In genomic region chr1:160464148-160464547, GRCm38 (mm10) we compare ENCODE assay signal across 24 mouse cellular contexts.
"Had no signal": no experiment of that assay in that cellular context is flagged by ENCODE, and none has a peak within 500 bp of the region (broad histone marks: within the 10 kb centered on the region; RNA-seq: fewer than 3 reads in every experiment).

No protein-coding gene starts in this region.

- H3K4me1 ChIP-seq: heart, embryonic 10.5 days; hindbrain, embryonic 13.5 days; hindbrain, embryonic 15.5 days; kidney, embryonic 15.5 days; limb, embryonic 10.5 days; limb, embryonic 12.5 days had no signal

- H3K9me3 ChIP-seq: heart, embryonic 10.5 days; heart, embryonic 12.5 days; hindbrain, embryonic 13.5 days; hindbrain, embryonic 15.5 days; kidney, embryonic 15.5 days; limb, embryonic 10.5 days; limb, embryonic 12.5 days had no signal

- H3K36me3 ChIP-seq: heart, embryonic 10.5 days; heart, embryonic 12.5 days; hindbrain, embryonic 13.5 days; hindbrain, embryonic 15.5 days; kidney, embryonic 15.5 days; limb, embryonic 10.5 days; limb, embryonic 12.5 days had no signal

- H3K27me3 ChIP-seq: heart, embryonic 12.5 days; hindbrain, embryonic 13.5 days; hindbrain, embryonic 15.5 days; kidney, embryonic 15.5 days; limb, embryonic 12.5 days had no signal

- H3K27ac ChIP-seq: heart, embryonic 10.5 days; hindbrain, embryonic 13.5 days; hindbrain, embryonic 15.5 days; hindbrain, postnatal 0 days; kidney, embryonic 15.5 days; kidney, postnatal 0 days; limb, embryonic 10.5 days; limb, embryonic 12.5 days had no signal

- H3K4me2 ChIP-seq: heart, embryonic 12.5 days; hindbrain, embryonic 13.5 days; hindbrain, embryonic 15.5 days; kidney, embryonic 15.5 days; limb, embryonic 12.5 days; liver, embryonic 11.5 days had no signal

- DNase-seq: forebrain, postnatal 0 days; gastrocnemius, postnatal 14 days; gastrocnemius, postnatal 36 days; heart, adult 18-20 months; heart, postnatal 10 days; heart, postnatal 36 days; kidney, adult 11 months; kidney, adult 2 months; kidney, adult 9 months; kidney, postnatal 14 days; kidney, postnatal 36 days; liver had no signal

- ATAC-seq: forebrain, postnatal 0 days; hindbrain, postnatal 0 days; intestine, embryonic 16.5 days had no signal

- H3K4me3 ChIP-seq: heart, embryonic 10.5 days; heart, embryonic 12.5 days; hindbrain, embryonic 13.5 days; hindbrain, embryonic 15.5 days; kidney, embryonic 15.5 days; left cerebral cortex, adult 2 months; limb, embryonic 10.5 days; limb, embryonic 12.5 days had no signal

- H3K9ac ChIP-seq: forebrain, postnatal 0 days; heart, embryonic 12.5 days; hindbrain, embryonic 13.5 days; hindbrain, embryonic 15.5 days; kidney, embryonic 15.5 days; limb, embryonic 12.5 days had no signal
